Mouse (Mus musculus) C2C12 (cell line): ENCODE results near the gene Gba2.

Source experiments
- CTCF ChIP-seq: IDR thresholded peaks from one replicate; pipeline ENCODE4 v1.5.1; 2011; ENCODE audit not compliant: control insufficient read depth, insufficient read depth, insufficient read length
- MYOD1 ChIP-seq: IDR thresholded peaks from one replicate; pipeline ENCODE4 v1.6.1; 2011; ENCODE audit warnings: low read depth; ENCODE audit not compliant: control insufficient read depth, insufficient read length
- USF1 ChIP-seq: IDR thresholded peaks from one replicate; pipeline ENCODE4 v1.6.1; 2011; ENCODE audit warnings: low read depth, mild to moderate bottlenecking, control low read depth, moderate library complexity

- no peak for TF ChIP-seq CTCF
- TF ChIP-seq USF1 = no peak
- TF ChIP-seq MYOD1 = no peak
Measured at GRCm38 (mm10) chr4:43579256-43579655, 583 bp upstream of the Gba2 start.
